Mouse (Mus musculus) spleen, adult 2 months (tissue): ENCODE data around the gene Unc5c.

Experiments used
- CTCF ChIP-seq: fragments of 200-500 bp; IDR thresholded peaks from 2 replicates; pipeline ENCODE4 v1.5.1; 2011; ENCODE audit warnings: mild to moderate bottlenecking, inconsistent platforms; ENCODE audit not compliant: insufficient read depth, insufficient read length, insufficient replicate concordance; ENCODE audit errors: extremely low read depth
- POLR2A ChIP-seq: fragments of 200-500 bp; IDR thresholded peaks from 2 replicates; pipeline ENCODE4 v1.6.1; 2011; ENCODE audit warnings: low read depth, low read length, inconsistent platforms

GRCm38 (mm10) chr3:141491951-141492310 lies 26.9 kb downstream of the Unc5c start:
- TF ChIP-seq POLR2A (no peak), CTCF (no peak)
